Mouse (Mus musculus): ENCODE measurements around the gene Pidd1.
"Not testable (repeated sequence)": the region's sequence is repeated elsewhere in the genome, so short reads cannot be mapped to it uniquely, and the experiment has no call there.

Gene Pidd1

GRCm38 (mm10) chr7:141458661-141459060, 14.8 kb upstream of the Pidd1 start:
- no peak for DNase-seq (ENCODE audit: low spot score)

GRCm38 (mm10) chr7:141457986-141458660, 14.3 kb upstream of the Pidd1 start:
- DNase-seq (ENCODE audit: low spot score): no peak

GRCm38 (mm10) chr7:141457236-141457635, 13.4 kb upstream of the Pidd1 start:
- DNase-seq (ENCODE audit: low spot score): no peak

GRCm38 (mm10) chr7:141456739-141457138, 12.9 kb upstream of the Pidd1 start:
- DNase-seq (ENCODE audit: low spot score): no peak

- peak; percentile 65 for DNase-seq (ENCODE audit: low spot score)
These were observed 11.9 kb upstream of the Pidd1 start for GRCm38 (mm10) chr7:141455610-141456314.

GRCm38 (mm10) chr7:141454967-141455551, 11.2 kb upstream of the Pidd1 start, which contains the start of gene Pnpla2:
TSS of gene Pnpla2 (plus strand) at chr7:141455198.
- peak; percentile 91 for DNase-seq (ENCODE audit: low spot score)

- no peak for DNase-seq (ENCODE audit: low spot score)
These were observed 9.8 kb upstream of the Pidd1 start for GRCm38 (mm10) chr7:141453636-141454035.

GRCm38 (mm10) chr7:141451928-141452327, 8.1 kb upstream of the Pidd1 start:
- DNase-seq (ENCODE audit: low spot score): no peak

GRCm38 (mm10) chr7:141447110-141447991, 3.5 kb upstream of the Pidd1 start, which contains the start of gene Rplp2:
TSS of gene Rplp2 (plus strand) at chr7:141447370.
- DNase-seq (ENCODE audit: low spot score): peak; percentile 94

- not testable (repeated sequence) for DNase-seq (ENCODE audit: low spot score)
These were observed 2.5 kb upstream of the Pidd1 start for GRCm38 (mm10) chr7:141446374-141446773.

- no peak for DNase-seq (ENCODE audit: low spot score)
These were observed 574 bp downstream of the Pidd1 start for GRCm38 (mm10) chr7:141443081-141443821.

GRCm38 (mm10) chr7:141442199-141442598, 1.6 kb downstream of the Pidd1 start:
- DNase-seq (ENCODE audit: low spot score): no peak

- DNase-seq (ENCODE audit: low spot score): no peak
These were observed 2.4 kb downstream of the Pidd1 start for GRCm38 (mm10) chr7:141441460-141441859.

- DNase-seq (ENCODE audit: low spot score): no peak
These were observed 3.2 kb downstream of the Pidd1 start for GRCm38 (mm10) chr7:141440613-141441012.

- no peak for DNase-seq (ENCODE audit: low spot score)
These were observed 4.0 kb downstream of the Pidd1 start for GRCm38 (mm10) chr7:141439811-141440210.

- no peak for DNase-seq (ENCODE audit: low spot score)
These were observed 4.6 kb downstream of the Pidd1 start for GRCm38 (mm10) chr7:141439140-141439679.

GRCm38 (mm10) chr7:141438201-141438968, 5.4 kb downstream of the Pidd1 start:
- no peak for DNase-seq (ENCODE audit: low spot score)

- DNase-seq (ENCODE audit: low spot score): peak; percentile 86
These were observed 6.4 kb downstream of the Pidd1 start, which contains the start of gene Slc25a22 for GRCm38 (mm10) chr7:141437178-141438120. TSS of gene Slc25a22 (minus strand) at chr7:141437892.

GRCm38 (mm10) chr7:141436523-141436892, 7.3 kb downstream of the Pidd1 start:
- DNase-seq (ENCODE audit: low spot score): no peak

All from layer of hippocampus, adult 11-12 months (tissue).